Mouse (Mus musculus) lung, adult 10 weeks (tissue): ENCODE measurements around the gene Rpl34. TPM values are rescaled to one million over a fixed set of nuclear protein-coding genes. Genes with fewer than 3 reads are reported as not detected.

Experiments used
- polyA plus RNA-seq: library from polyadenylated mRNA; stranded (reverse); fragments of 350-450 nt; fragmentation: Illumina TruSeq; extraction: RNeasy Lipid Tissue Mini Kit (QIAGEN cat#74804); gene quantifications from one replicate; pipeline ENCODE4 v1.2.3, GENCODE M21; 2014; ENCODE audit warnings: low read depth, low replicate concordance; ENCODE audit not compliant: insufficient read depth

Gene Rpl34
- polyA plus RNA-seq, result 2,030 TPM

DNA sequence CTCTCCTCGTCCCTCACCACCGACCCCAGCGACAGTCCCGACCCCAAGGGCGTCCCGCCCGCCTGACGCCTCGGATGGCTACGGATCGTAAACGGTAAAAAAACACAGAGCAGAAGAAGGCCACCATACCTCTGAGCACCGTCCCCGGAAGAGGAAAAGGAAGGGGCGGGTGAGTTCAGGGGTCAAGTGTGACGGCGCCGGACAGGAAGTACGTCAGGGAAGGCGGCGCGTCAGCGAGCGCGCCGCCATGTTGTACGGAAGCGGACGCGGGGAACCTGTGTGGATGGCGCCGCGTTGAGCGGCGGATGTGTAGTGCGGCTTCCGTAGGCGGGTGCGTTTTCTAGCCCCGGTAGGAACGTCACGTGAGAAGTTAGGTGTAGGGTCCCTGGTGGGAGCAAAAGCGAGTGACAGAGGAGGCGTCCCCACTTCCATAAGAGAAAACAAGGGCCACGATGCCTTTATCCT is at the start of gene Rpl34:
Gene Rpl34 (minus strand): TSS at position 210 of the 465 bp plus-strand sequence.

GRCm38 (mm10) chr3:130708967-130709924 is 21.0 kb downstream of the Rpl34 start, which contains the start of gene Ostc:
Gene Ostc, minus strand, starts transcription at chr3:130709444.

Other genes with a start within 250 kb of the Rpl34 start
- gene Etnppl, start 113.0 kb downstream of the Rpl34 start, polyA plus RNA-seq, result not detected
- gene Ostc, start 21.0 kb downstream of the Rpl34 start, polyA plus RNA-seq, result 143 TPM